Mouse (Mus musculus) gastrocnemius, postnatal 36 days (tissue): ENCODE measurements around the gene Churc1. TPM values are rescaled to one million over a fixed set of nuclear protein-coding genes. Genes with fewer than 3 reads are reported as not detected.

Experiments used
- DNase-seq, 2 experiments: peaks; one replicate each; pipeline ENCODE4 v3.0.0; 2022
- intact Hi-C: fragments of 180-260 bp; cut with DNase I; formaldehyde crosslinking; loops from one replicate; pipeline ENCODE4 v1.15.1; 2025
- total RNA-seq, 2 experiments: library from RNA; stranded (reverse); gene quantifications; 2 replicates each; pipeline ENCODE4 v1.2.3; 2021

Churc1 gene
- total RNA-seq, 2 experiments from 2014 or later, result 59.7 to 59.8 TPM

DNA sequence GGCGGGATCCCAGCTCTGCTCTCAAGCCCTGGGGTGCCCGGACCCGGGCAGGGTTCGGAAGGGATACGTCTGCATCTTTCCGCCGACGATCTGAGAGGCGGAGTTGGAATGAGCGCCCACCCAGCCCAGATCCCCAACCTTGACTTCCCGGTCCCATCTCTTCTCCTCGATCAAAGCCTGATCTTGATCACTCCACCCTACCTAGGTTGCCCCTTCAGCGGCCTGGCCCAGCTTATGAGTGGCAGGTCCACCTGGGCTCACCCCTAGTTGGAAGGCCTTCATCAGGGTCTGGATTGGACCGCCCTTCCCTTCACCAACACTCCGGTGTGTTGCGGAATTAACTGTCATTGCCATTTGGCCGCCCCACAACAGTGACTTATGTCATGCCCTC is 57.3 kb downstream of the Churc1 start, which contains the start of gene Rab15:
Rab15 (minus strand) TSS at position 258 of the 391 bp plus-strand sequence.
- no peak for DNase-seq
- intact Hi-C loops, result no loop called here

DNA sequence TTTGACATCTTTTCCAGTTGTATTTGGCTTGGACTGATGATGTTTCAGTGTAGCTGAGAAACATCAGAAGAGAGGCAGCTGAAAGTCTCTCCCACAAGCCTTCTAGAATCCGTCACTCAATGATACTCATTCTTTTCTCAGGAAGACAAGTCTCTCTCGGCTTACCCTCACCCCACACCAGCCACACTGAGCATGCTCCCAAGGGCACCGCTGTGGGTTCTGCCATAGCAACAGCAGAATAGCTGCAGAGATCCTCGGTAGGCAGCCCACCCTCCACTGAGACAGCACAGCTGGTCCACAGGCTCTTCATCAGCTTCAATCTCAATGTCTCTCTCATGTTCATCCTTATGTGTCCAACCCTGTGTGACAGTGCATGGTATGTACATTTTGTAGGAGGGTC is 59.9 kb downstream of the Churc1 start:
- DNase-seq, result no peak
- intact Hi-C loops, result no loop called here

DNA sequence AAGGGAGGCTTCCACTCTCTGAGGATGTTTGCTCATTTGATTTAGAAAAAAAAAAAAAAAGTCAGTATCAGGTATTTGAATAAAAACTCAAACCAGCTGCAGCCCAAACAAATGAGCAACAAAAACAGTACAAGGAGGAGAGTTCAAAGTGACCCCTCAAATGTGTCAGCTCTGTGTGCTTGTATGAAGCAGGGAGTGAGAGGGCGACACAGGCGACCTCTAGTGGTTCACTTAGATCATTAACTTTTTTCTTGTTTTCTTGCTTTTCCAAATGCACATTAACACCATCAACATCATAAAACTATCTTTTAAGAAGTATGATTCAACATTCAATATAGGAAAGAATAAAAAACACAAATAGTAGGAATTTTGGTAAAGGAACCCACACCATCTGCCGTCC is 67.4 kb downstream of the Churc1 start:
- intact Hi-C loops, result no loop called here
- DNase-seq, result no peak

Other genes starting within 250 kb of the Churc1 start
- 1 to 10 TPM; 5.4 to 5.5 TPM for gene Plekhg3, start 234.6 kb upstream of the Churc1 start, total RNA-seq
- 100 to 1,000 TPM; 112 to 143 TPM for gene Sptb, start 55.0 kb upstream of the Churc1 start, total RNA-seq
- gene Fntb, start 51 bp downstream of the Churc1 start, total RNA-seq, result 10 to 100 TPM; 12.2 to 16.1 TPM
- gene Gpx2, start 30.0 kb downstream of the Churc1 start, total RNA-seq, result not detected
- 1 to 10 TPM; 3.1 to 5.6 TPM for gene Rab15, start 57.4 kb downstream of the Churc1 start, total RNA-seq
- gene Max, start 196.7 kb downstream of the Churc1 start, total RNA-seq, result 10 to 100 TPM; 32.8 to 35.8 TPM